Mouse (Mus musculus) small intestine, adult 2 months (tissue): ENCODE data around the gene Ankrd27. TPM values are rescaled to one million over a fixed set of nuclear protein-coding genes. Genes with fewer than 3 reads are reported as not detected.

ENCODE experiments used
- H3K27ac ChIP-seq: fragments of 200-500 bp; 2 replicates; pipeline ENCODE4 v1.5.1; 2012; ENCODE audit warnings: low read depth, low read length, control low read depth, inconsistent platforms; ENCODE audit not compliant: insufficient read depth
- H3K27me3 ChIP-seq: fragments of 200-500 bp; 2 replicates; pipeline ENCODE4 v1.6.1; 2012; ENCODE audit warnings: mild to moderate bottlenecking, moderate library complexity, low read length, inconsistent platforms; ENCODE audit not compliant: control insufficient read depth, insufficient read depth
- H3K36me3 ChIP-seq: fragments of 200-500 bp; 2 replicates; pipeline ENCODE4 v1.6.1; 2012; ENCODE audit warnings: mild to moderate bottlenecking, low read length, control low read depth, inconsistent platforms; ENCODE audit not compliant: control insufficient read depth, insufficient read depth
- H3K4me1 ChIP-seq: fragments of 200-500 bp; 2 replicates; pipeline ENCODE4 v1.6.1; 2012; ENCODE audit warnings: low read length, inconsistent platforms, mixed read lengths; ENCODE audit not compliant: control insufficient read depth, insufficient read depth, insufficient read length
- H3K4me3 ChIP-seq: fragments of 200-500 bp; 2 replicates; pipeline ENCODE4 v1.5.1; 2012; ENCODE audit warnings: low read depth, mild to moderate bottlenecking, control low read depth, inconsistent platforms, low read length, moderate library complexity
- CTCF ChIP-seq: fragments of 200-500 bp; IDR thresholded peaks from 2 replicates; pipeline ENCODE4 v1.5.1; 2012; ENCODE audit warnings: low read depth, mild to moderate bottlenecking, control low read depth, inconsistent platforms, low read length, moderate library complexity, mixed read lengths; ENCODE audit not compliant: insufficient replicate concordance, insufficient read length; ENCODE audit errors: extremely low read depth
- POLR2A ChIP-seq: fragments of 200-500 bp; IDR thresholded peaks from 2 replicates; pipeline ENCODE4 v1.6.1; 2012; ENCODE audit warnings: low read depth, mild to moderate bottlenecking, control low read depth, inconsistent platforms, low read length, moderate library complexity
- WGBS: fragments of 180-500 bp; shearing (Covaris S2); methylation state at CpG from one replicate; pipeline ENCODE4 v1.1.7; 2018; 5-methylcytosine and 5-hydroxymethylcytosine counted together
- polyA plus RNA-seq: library from polyadenylated mRNA; depleted of rRNA; stranded (reverse); fragments of >200 nt; gene quantifications from 2 replicates; pipeline ENCODE4 v1.2.3, GENCODE M21; 2012

Ankrd27 gene
- polyA plus RNA-seq, 1 experiment: 13.5 TPM

GRCm38 (mm10) chr7:35648239-35649069 lies 62.4 kb downstream of the Ankrd27 start:
- no peaks in the 10 kb centered on the region for H3K27me3 ChIP-seq
- peaks cover 4% of the 10 kb centered on the region; the same call in 1 of the 2 replicates for H3K36me3 ChIP-seq
- H3K4me1 ChIP-seq: peaks cover 2% of the 10 kb centered on the region; the same call in 1 of the 2 replicates
- no peak overlapping the region for H3K27ac ChIP-seq
- WGBS: 60% methylated on average over 9 of the region's 9 CpGs
- no peak for TF ChIP-seq CTCF
- TF ChIP-seq POLR2A: no peak
- H3K4me3 ChIP-seq: no peak overlapping the region

GRCm38 (mm10) chr7:35649071-35649470 lies 63.0 kb downstream of the Ankrd27 start:
- H3K4me3 ChIP-seq: no peak overlapping the region
- H3K27ac ChIP-seq: no peak overlapping the region
- H3K4me1 ChIP-seq: peaks cover 2% of the 10 kb centered on the region; the same call in 1 of the 2 replicates
- H3K36me3 ChIP-seq: 0 out of 2 replicates have a peak, but pooled peaks cover 3% of the 10 kb centered on the region
- TF ChIP-seq POLR2A: no peak
- no peak for TF ChIP-seq CTCF
- no peaks in the 10 kb centered on the region for H3K27me3 ChIP-seq
- WGBS: 36% methylated on average over 3 of the region's 3 CpGs

GRCm38 (mm10) chr7:35650716-35651410 lies 64.8 kb downstream of the Ankrd27 start:
- 71% methylated on average over 11 of the region's 11 CpGs for WGBS
- peaks cover 2% of the 10 kb centered on the region; the same call in 1 of the 2 replicates for H3K4me1 ChIP-seq
- H3K27ac ChIP-seq: no peak overlapping the region
- H3K36me3 ChIP-seq: no peaks in the 10 kb centered on the region
- no peaks in the 10 kb centered on the region for H3K27me3 ChIP-seq
- no peak overlapping the region for H3K4me3 ChIP-seq
- TF ChIP-seq POLR2A (no peak), CTCF (no peak)

GRCm38 (mm10) chr7:35651583-35652270 lies 65.7 kb downstream of the Ankrd27 start:
- Histone ChIP-seq H3K27ac (no peak overlapping the region), H3K4me3 (no peak overlapping the region), H3K27me3 (no peaks in the 10 kb centered on the region), H3K36me3 (no peaks in the 10 kb centered on the region), H3K4me1 (peaks cover 2% of the 10 kb centered on the region; the same call in 1 of the 2 replicates)
- TF ChIP-seq CTCF (no peak), POLR2A (no peak)
- WGBS: 79% methylated on average over 10 of the region's 10 CpGs

- H3K27ac ChIP-seq: no peak overlapping the region
- 53% methylated on average over 6 of the region's 6 CpGs for whole genome bisulfite sequencing
- H3K27me3 ChIP-seq: no peaks in the 10 kb centered on the region
- H3K4me3 ChIP-seq: no peak overlapping the region
- TF ChIP-seq POLR2A (no peak), CTCF (no peak)
- no peaks in the 10 kb centered on the region for H3K36me3 ChIP-seq
- no peaks in the 10 kb centered on the region for H3K4me1 ChIP-seq
Measured at GRCm38 (mm10) chr7:35657829-35658228, 71.8 kb downstream of the Ankrd27 start.

GRCm38 (mm10) chr7:35659173-35659572 lies 73.1 kb downstream of the Ankrd27 start:
- Histone ChIP-seq H3K27ac (no peak overlapping the region), H3K27me3 (no peaks in the 10 kb centered on the region), H3K4me3 (no peak overlapping the region), H3K36me3 (no peaks in the 10 kb centered on the region), H3K4me1 (no peaks in the 10 kb centered on the region)
- WGBS: 56% methylated on average over 3 of the region's 3 CpGs
- TF ChIP-seq CTCF (peak; percentile 76; the same call in 1 of the 2 replicates), POLR2A (no peak)
